Mouse (Mus musculus): ENCODE results near the gene Tuba1b. TPM values are rescaled to one million over a fixed set of nuclear protein-coding genes. Genes with fewer than 3 reads are reported as not detected.

Tuba1b gene
- polyA plus RNA-seq, 1 experiment from 2014 or later = 1,121 TPM

Other genes starting within 250 kb of the Tuba1b start
- gene Ccdc65, start 226.4 kb downstream of the Tuba1b start, polyA plus RNA-seq (2015; fragmentation: Nextera tagmentation; extraction: Ambion mirVana) = 2.2 and 4.1 TPM in 2 replicates
- 8.1 and 10.9 TPM in 2 replicates for gene Fkbp11, start 206.4 kb downstream of the Tuba1b start, polyA plus RNA-seq (2015; fragmentation: Nextera tagmentation; extraction: Ambion mirVana)
- gene Arf3, start 171.4 kb downstream of the Tuba1b start, polyA plus RNA-seq (2015; fragmentation: Nextera tagmentation; extraction: Ambion mirVana) = 71.9 and 74.9 TPM in 2 replicates
- not detected in 2 replicates for gene Wnt10b, start 156.4 kb downstream of the Tuba1b start, polyA plus RNA-seq (2015; fragmentation: Nextera tagmentation; extraction: Ambion mirVana)
- 3.6 and 3.9 TPM in 2 replicates for gene Wnt1, start 144.7 kb downstream of the Tuba1b start, polyA plus RNA-seq (2015; fragmentation: Nextera tagmentation; extraction: Ambion mirVana)
- gene Ddn, start 125.1 kb downstream of the Tuba1b start, polyA plus RNA-seq (2015; fragmentation: Nextera tagmentation; extraction: Ambion mirVana) = 0.50 TPM in 2 replicates
- 71.8 and 79.4 TPM in 2 replicates for gene Prkag1, start 103.0 kb downstream of the Tuba1b start, polyA plus RNA-seq (2015; fragmentation: Nextera tagmentation; extraction: Ambion mirVana)
- 9.7 and 10.8 TPM in 2 replicates for gene Kmt2d, start 63.4 kb downstream of the Tuba1b start, polyA plus RNA-seq (2015; fragmentation: Nextera tagmentation; extraction: Ambion mirVana)
- gene Rhebl1, start 40.0 kb downstream of the Tuba1b start, polyA plus RNA-seq (2015; fragmentation: Nextera tagmentation; extraction: Ambion mirVana) = 27.8 and 33.3 TPM in 2 replicates
- 3.1 and 4.3 TPM in 2 replicates for gene Dhh, start 36.0 kb downstream of the Tuba1b start, polyA plus RNA-seq (2015; fragmentation: Nextera tagmentation; extraction: Ambion mirVana)
- 34.9 and 39.0 TPM in 2 replicates for gene Lmbr1l, start 16.3 kb downstream of the Tuba1b start, polyA plus RNA-seq (2015; fragmentation: Nextera tagmentation; extraction: Ambion mirVana)
- not detected in 2 replicates for gene Gm49450, start 19.0 kb upstream of the Tuba1b start, polyA plus RNA-seq (2015; fragmentation: Nextera tagmentation; extraction: Ambion mirVana)
- gene Tuba1a, start 19.1 kb upstream of the Tuba1b start, polyA plus RNA-seq (2015; fragmentation: Nextera tagmentation; extraction: Ambion mirVana) = 13,124 and 14,228 TPM in 2 replicates
- 25.6 and 29.7 TPM in 2 replicates for gene Tuba1c, start 95.3 kb upstream of the Tuba1b start, polyA plus RNA-seq (2015; fragmentation: Nextera tagmentation; extraction: Ambion mirVana)
- gene Prph, start 120.6 kb upstream of the Tuba1b start, polyA plus RNA-seq (2015; fragmentation: Nextera tagmentation; extraction: Ambion mirVana) = 268 and 371 TPM in 2 replicates
- 6.3 and 6.9 TPM in 2 replicates for gene Troap, start 140.0 kb upstream of the Tuba1b start, polyA plus RNA-seq (2015; fragmentation: Nextera tagmentation; extraction: Ambion mirVana)
- 2.7 and 3.5 TPM in 2 replicates for gene C1ql4, start 153.3 kb upstream of the Tuba1b start, polyA plus RNA-seq (2015; fragmentation: Nextera tagmentation; extraction: Ambion mirVana)
- 0.25 and 0.49 TPM in 2 replicates for gene Dnajc22, start 158.6 kb upstream of the Tuba1b start, polyA plus RNA-seq (2015; fragmentation: Nextera tagmentation; extraction: Ambion mirVana)
- gene Spats2, start 191.4 kb upstream of the Tuba1b start, polyA plus RNA-seq (2015; fragmentation: Nextera tagmentation; extraction: Ambion mirVana) = 44.4 and 48.9 TPM in 2 replicates